Mouse (Mus musculus) testis, postnatal 14 days (tissue): ENCODE measurements around the gene Calhm3.
A peak's percentile ranks its signal among the peaks of the same experiment; 100 is the strongest.
"Not testable (repeated sequence)": the region's sequence is repeated elsewhere in the genome, so short reads cannot be mapped to it uniquely, and the experiment has no call there.

ENCODE experiments used
- DNase-seq: peaks from one replicate; pipeline ENCODE4 v3.0.0; 2021; ENCODE audit warnings: low spot score

Calhm3 gene

GRCm38 (mm10) chr19:47167617-47168214, 10.2 kb upstream of the Calhm3 start:
- no peak for DNase-seq

- DNase-seq: no peak
Measured at GRCm38 (mm10) chr19:47166758-47167157, 9.2 kb upstream of the Calhm3 start.

- no peak for DNase-seq
Measured at GRCm38 (mm10) chr19:47163176-47163744, 5.7 kb upstream of the Calhm3 start.

- DNase-seq: no peak
Measured at GRCm38 (mm10) chr19:47161669-47162068, 4.1 kb upstream of the Calhm3 start.

GRCm38 (mm10) chr19:47153767-47154166, 3.8 kb downstream of the Calhm3 start:
- DNase-seq: no peak

GRCm38 (mm10) chr19:47152062-47152369, 5.5 kb downstream of the Calhm3 start:
- no peak for DNase-seq

GRCm38 (mm10) chr19:47151332-47152061, 6.1 kb downstream of the Calhm3 start:
- no peak for DNase-seq

GRCm38 (mm10) chr19:47149854-47150253, 7.7 kb downstream of the Calhm3 start:
- DNase-seq: no peak

- DNase-seq: no peak
Measured at GRCm38 (mm10) chr19:47148267-47148847, 9.2 kb downstream of the Calhm3 start.

GRCm38 (mm10) chr19:47144154-47144553, 13.4 kb downstream of the Calhm3 start, which contains the start of gene Calhm1:
TSS of gene Calhm1 (minus strand) at chr19:47144254.
- no peak for DNase-seq

- no peak for DNase-seq
Measured at GRCm38 (mm10) chr19:47142438-47142837, 15.1 kb downstream of the Calhm3 start.

- DNase-seq: not testable (repeated sequence)
Measured at GRCm38 (mm10) chr19:47139611-47140010, 18.0 kb downstream of the Calhm3 start.

GRCm38 (mm10) chr19:47137771-47138421, 19.7 kb downstream of the Calhm3 start, which contains the start of gene Calhm2:
TSS of gene Calhm2 (minus strand) at chr19:47138294.
- DNase-seq: no peak

- DNase-seq: peak; percentile 48
Measured at GRCm38 (mm10) chr19:47137051-47137581, 20.4 kb downstream of the Calhm3 start.

GRCm38 (mm10) chr19:47136170-47136569, 21.4 kb downstream of the Calhm3 start:
- DNase-seq: no peak

- no peak for DNase-seq
Measured at GRCm38 (mm10) chr19:47135568-47135967, 22.0 kb downstream of the Calhm3 start.

- DNase-seq: no peak
Measured at GRCm38 (mm10) chr19:47133161-47133560, 24.4 kb downstream of the Calhm3 start.

- DNase-seq: no peak
Measured at GRCm38 (mm10) chr19:47130551-47131125, 26.9 kb downstream of the Calhm3 start.

GRCm38 (mm10) chr19:47128835-47129234, 28.7 kb downstream of the Calhm3 start:
- DNase-seq: no peak

GRCm38 (mm10) chr19:47128164-47128563, 29.4 kb downstream of the Calhm3 start:
- no peak for DNase-seq

GRCm38 (mm10) chr19:47122802-47123201, 34.8 kb downstream of the Calhm3 start:
- DNase-seq: no peak

GRCm38 (mm10) chr19:47121054-47121453, 36.5 kb downstream of the Calhm3 start:
- DNase-seq: no peak
